Mouse (Mus musculus): ENCODE measurements around the gene Phactr2. TPM values are rescaled to one million over a fixed set of nuclear protein-coding genes. Genes with fewer than 3 reads are reported as not detected.
A peak's percentile ranks its signal among the peaks of the same experiment; 100 is the strongest.

Gene Phactr2
- polyA plus RNA-seq, 1 experiment from 2014 or later: 13.2 TPM

DNA sequence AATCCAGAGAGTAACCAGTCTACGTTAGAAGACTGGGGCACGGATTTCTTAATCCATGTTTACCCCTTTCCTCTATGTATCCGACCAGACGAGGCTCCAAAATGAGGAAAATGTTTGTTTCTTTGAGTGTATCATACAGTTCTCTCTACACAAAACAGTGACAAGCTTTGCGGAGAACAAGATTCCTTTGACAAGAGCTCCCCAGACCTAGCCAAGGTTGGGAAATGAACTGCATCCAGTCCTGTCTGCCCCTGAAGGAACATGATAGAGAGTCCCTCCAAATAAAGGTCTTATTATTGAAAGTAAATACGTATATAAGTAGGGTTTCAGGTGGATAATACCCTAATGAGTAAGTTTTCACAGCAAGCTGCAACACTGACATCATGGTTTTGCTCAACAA, 199.1 kb downstream of the Phactr2 start:
- Histone ChIP-seq H3K4me2 (replicated peaks) (no peak overlapping the region), H3K36me3 (no peaks in the 10 kb centered on the region), H3K9ac (no peak overlapping the region), H3K4me3 (no peak overlapping the region), H3K9me3 (no peaks in the 10 kb centered on the region), H3K27ac (no peak overlapping the region), H3K27me3 (replicated peaks) (no peaks in the 10 kb centered on the region), H3K4me1 (0 out of 2 replicates have a peak, but pooled peaks cover 3% of the 10 kb centered on the region)
- ATAC-seq (ENCODE audit: low FRiP score, low read depth): no peak
- 94% methylated on average over 6 of the region's 6 CpGs for WGBS

DNA sequence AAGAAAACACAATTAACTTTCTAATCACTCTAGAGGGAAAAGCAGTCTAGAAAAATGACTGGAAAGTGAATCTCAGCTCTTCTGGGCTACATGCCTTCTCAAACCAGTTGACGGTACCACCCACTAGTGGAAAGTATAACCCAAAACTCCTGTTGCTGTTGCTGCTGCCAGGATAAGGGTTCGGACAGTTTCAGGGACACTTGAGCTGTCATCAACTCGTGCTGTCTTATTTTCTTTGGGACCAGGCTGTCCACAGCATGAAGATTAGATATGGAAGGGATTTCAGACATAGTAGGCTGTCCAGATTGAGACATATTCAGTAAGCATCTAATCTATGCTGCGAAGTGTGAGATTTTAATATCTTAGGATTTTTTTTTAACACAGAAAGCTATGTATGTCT, 199.5 kb downstream of the Phactr2 start:
- Histone ChIP-seq H3K9ac (no peak overlapping the region), H3K36me3 (no peaks in the 10 kb centered on the region)
- 91% methylated on average over 4 of the region's 4 CpGs for WGBS

DNA sequence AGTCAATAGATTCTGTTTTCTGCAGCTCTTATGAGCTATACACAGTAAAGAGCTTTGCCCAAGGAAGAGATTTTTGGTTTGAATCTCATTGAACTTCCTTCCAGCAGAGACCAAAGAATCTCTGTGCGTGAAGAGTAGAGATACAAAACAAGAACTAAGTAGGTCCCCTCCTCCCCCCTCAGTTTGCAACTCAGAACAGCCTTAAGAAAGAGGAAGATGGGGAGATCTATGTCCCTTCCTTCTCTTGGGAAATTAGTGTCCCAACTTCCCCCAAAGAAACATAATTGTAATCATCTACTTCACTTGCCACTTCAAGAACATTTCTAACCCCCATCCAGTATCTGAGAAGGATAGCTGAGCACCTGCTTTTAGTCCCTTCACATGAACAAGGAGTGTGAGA, 200.5 kb downstream of the Phactr2 start:
- Histone ChIP-seq H3K27me3 (replicated peaks) (no peaks in the 10 kb centered on the region), H3K9ac (no peak overlapping the region), H3K36me3 (no peaks in the 10 kb centered on the region), H3K4me1 (0 out of 2 replicates have a peak, but pooled peaks cover 3% of the 10 kb centered on the region), H3K27ac (no peak overlapping the region), H3K9me3 (no peaks in the 10 kb centered on the region), H3K4me3 (no peak overlapping the region), H3K4me2 (replicated peaks) (no peak overlapping the region)
- 95% methylated on average over 1 of the region's 1 CpGs for WGBS
- no peak for ATAC-seq (ENCODE audit: low FRiP score, low read depth)

More for the DNA sequence above, 199.5 kb downstream of the Phactr2 start:
- H3K4me2 ChIP-seq (replicated peaks): no peak overlapping the region
- no peaks in the 10 kb centered on the region for H3K27me3 ChIP-seq (replicated peaks)
- H3K4me1 ChIP-seq: 0 out of 2 replicates have a peak, but pooled peaks cover 3% of the 10 kb centered on the region
- no peaks in the 10 kb centered on the region for H3K9me3 ChIP-seq
- no peak overlapping the region for H3K4me3 ChIP-seq
- no peak overlapping the region for H3K27ac ChIP-seq
- ATAC-seq (ENCODE audit: low FRiP score, low read depth): no peak

DNA sequence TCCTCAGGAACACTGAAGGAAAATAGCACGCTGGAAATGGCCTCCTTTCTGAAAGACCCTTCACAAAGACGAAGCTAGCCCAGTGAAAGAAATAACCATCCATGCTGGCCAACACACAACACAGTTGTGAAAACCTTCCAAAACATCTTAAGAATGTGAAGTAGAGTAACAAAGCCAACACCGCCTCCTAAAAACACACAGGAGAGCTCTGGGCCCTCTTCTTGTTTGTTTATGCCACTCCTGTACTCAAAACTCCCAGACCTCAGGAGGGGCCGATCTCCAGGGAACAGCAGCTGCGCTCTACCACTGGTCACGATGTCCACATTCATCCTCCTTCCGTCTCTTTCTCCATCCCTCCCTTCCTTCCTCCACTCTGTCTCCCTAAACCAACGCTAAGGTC, 202.5 kb downstream of the Phactr2 start:
- no peaks in the 10 kb centered on the region for H3K9me3 ChIP-seq
- no peak overlapping the region for H3K4me2 ChIP-seq (replicated peaks)
- H3K27me3 ChIP-seq (replicated peaks): no peaks in the 10 kb centered on the region
- no peak for ATAC-seq (ENCODE audit: low FRiP score, low read depth)
- no peak overlapping the region for H3K4me3 ChIP-seq
- H3K36me3 ChIP-seq: no peaks in the 10 kb centered on the region
- WGBS: 90% methylated on average over 8 of the region's 8 CpGs
- no peak overlapping the region for H3K27ac ChIP-seq
- H3K9ac ChIP-seq: no peak overlapping the region
- H3K4me1 ChIP-seq: 0 out of 2 replicates have a peak, but pooled peaks cover 3% of the 10 kb centered on the region

DNA sequence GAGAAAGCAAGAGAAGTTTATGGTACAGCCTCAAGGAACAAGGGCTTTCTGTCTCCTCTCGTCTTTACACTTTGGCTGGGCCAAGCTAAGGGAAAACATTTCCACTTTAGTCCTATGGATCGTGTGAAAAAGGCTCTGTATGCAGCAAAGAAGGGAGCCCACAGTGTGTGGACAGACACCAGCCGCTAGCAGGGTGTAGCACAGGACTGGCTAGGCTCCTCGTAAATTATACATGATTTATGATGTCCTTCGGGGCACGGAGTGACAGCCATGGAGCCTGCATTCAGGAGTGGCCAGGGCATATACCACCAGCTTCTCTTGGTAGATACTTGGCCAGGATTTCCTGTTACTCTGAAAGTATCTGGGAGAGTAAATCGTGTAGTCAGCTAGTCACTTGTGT, 203.1 kb downstream of the Phactr2 start:
- H3K27me3 ChIP-seq (replicated peaks): no peaks in the 10 kb centered on the region
- H3K4me1 ChIP-seq: 0 out of 2 replicates have a peak, but pooled peaks cover 3% of the 10 kb centered on the region
- H3K27ac ChIP-seq: no peak overlapping the region
- no peaks in the 10 kb centered on the region for H3K9me3 ChIP-seq
- no peak overlapping the region for H3K9ac ChIP-seq
- no peak overlapping the region for H3K4me3 ChIP-seq
- 54% methylated on average over 7 of the region's 7 CpGs for WGBS
- no peaks in the 10 kb centered on the region for H3K36me3 ChIP-seq
- peak; percentile 33; the same call in 1 of the 2 replicates for ATAC-seq (ENCODE audit: low FRiP score, low read depth)
- no peak overlapping the region for H3K4me2 ChIP-seq (replicated peaks)

DNA sequence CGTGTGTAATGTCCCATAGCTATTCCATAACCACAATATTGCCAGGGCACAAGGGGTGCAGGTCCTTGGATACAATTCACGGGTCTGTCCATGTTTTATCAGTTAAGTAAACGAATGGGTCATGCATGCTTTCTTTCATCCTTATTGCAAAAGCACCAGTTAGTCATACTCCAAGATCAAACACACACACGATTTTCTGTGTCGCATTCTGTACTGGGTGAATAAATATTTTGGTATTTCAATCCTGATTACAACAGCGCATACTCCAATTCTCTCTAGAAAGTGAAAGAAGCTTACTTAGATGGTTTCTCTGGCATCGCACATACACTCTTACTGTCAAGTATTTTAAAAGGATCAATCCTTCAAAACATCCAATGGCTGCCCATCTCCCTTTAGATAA, 203.9 kb downstream of the Phactr2 start:
- Histone ChIP-seq H3K4me3 (no peak overlapping the region), H3K9ac (no peak overlapping the region), H3K27me3 (replicated peaks) (no peaks in the 10 kb centered on the region), H3K4me1 (0 out of 2 replicates have a peak, but pooled peaks cover 3% of the 10 kb centered on the region), H3K9me3 (no peaks in the 10 kb centered on the region), H3K4me2 (replicated peaks) (no peak overlapping the region), H3K27ac (no peak overlapping the region), H3K36me3 (no peaks in the 10 kb centered on the region)
- WGBS: 92% methylated on average over 7 of the region's 7 CpGs
- no peak for ATAC-seq (ENCODE audit: low FRiP score, low read depth)

DNA sequence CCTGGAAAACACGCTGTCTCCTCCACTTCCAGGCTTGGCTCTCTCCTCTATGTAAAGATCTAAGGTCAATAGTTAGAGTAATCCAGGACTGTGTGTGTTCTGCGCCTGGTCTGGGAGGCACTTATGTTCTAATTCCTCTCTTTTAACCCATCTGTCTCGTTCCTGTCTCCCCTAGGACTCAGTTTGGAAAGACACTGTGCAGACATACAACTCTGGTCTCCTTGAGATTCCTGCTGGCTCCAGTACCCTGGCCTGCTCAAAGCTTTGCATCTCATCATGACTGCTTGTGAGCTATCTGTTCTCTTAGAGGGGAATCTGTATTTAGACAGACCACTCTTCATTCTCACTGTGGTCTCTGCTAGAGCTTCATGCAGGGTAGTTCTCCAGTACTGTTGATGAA, 215.0 kb downstream of the Phactr2 start:
- H3K4me2 ChIP-seq (replicated peaks): no peak overlapping the region
- H3K27ac ChIP-seq: no peak overlapping the region
- no peak overlapping the region for H3K4me3 ChIP-seq
- ATAC-seq (ENCODE audit: low FRiP score, low read depth): no peak
- no peaks in the 10 kb centered on the region for H3K36me3 ChIP-seq
- no peaks in the 10 kb centered on the region for H3K4me1 ChIP-seq
- no peaks in the 10 kb centered on the region for H3K27me3 ChIP-seq (replicated peaks)
- H3K9me3 ChIP-seq: no peaks in the 10 kb centered on the region
- 92% methylated on average over 3 of the region's 3 CpGs for WGBS
- no peak overlapping the region for H3K9ac ChIP-seq

DNA sequence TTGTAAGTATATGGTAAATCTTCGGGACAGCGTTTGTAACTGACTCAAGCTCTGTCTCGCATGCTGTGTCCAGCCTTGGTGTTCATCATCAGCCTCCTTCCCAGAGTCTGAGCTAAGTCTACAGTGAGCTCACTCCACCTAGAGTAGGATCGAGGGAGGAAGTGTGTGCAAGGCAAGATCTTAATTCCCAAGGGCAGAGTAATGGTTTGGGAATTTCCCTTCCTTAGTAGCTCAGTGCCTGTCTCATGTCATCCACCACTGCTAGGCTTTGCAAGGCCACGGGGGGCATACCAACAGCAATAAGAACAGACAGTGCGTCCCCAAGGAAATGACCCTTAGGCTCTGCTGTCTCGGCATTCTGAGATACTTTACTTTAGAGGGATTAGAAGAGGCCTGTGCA, 218.0 kb downstream of the Phactr2 start:
- Histone ChIP-seq H3K36me3 (peaks cover 5% of the 10 kb centered on the region; the same call in 1 of the 2 replicates), H3K4me2 (replicated peaks) (no peak overlapping the region), H3K4me3 (no peak overlapping the region), H3K9me3 (no peaks in the 10 kb centered on the region), H3K27me3 (replicated peaks) (no peaks in the 10 kb centered on the region), H3K27ac (no peak overlapping the region), H3K4me1 (no peaks in the 10 kb centered on the region), H3K9ac (no peak overlapping the region)
- 76% methylated on average over 7 of the region's 7 CpGs for WGBS
- no peak for ATAC-seq (ENCODE audit: low FRiP score, low read depth)

DNA sequence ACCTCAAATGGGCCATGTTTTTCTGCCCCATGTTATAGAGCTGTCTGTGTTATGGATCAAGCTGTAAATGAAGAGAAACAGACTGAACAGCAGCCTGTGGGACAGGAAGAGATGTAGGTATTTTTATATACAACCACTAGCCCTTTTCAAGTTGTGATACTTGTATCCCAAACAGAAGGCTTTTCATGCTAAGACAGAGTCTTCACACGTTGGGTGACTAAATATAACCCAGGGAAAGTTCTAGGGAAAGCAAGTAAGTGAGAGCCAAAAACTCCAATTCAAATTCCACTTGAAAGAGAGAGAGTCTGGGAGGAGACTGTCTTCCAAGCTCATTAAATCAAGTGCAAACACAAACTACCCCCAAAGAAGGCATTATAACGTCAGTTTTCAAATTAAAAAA, 223.9 kb downstream of the Phactr2 start:
- Histone ChIP-seq H3K4me1 (no peaks in the 10 kb centered on the region), H3K27me3 (replicated peaks) (no peaks in the 10 kb centered on the region), H3K4me2 (replicated peaks) (no peak overlapping the region), H3K9ac (no peak overlapping the region), H3K36me3 (peaks cover 13% of the 10 kb centered on the region), H3K27ac (no peak overlapping the region), H3K4me3 (no peak overlapping the region), H3K9me3 (no peaks in the 10 kb centered on the region)
- no peak for ATAC-seq (ENCODE audit: low FRiP score, low read depth)
- 70% methylated on average over 2 of the region's 2 CpGs for WGBS

DNA sequence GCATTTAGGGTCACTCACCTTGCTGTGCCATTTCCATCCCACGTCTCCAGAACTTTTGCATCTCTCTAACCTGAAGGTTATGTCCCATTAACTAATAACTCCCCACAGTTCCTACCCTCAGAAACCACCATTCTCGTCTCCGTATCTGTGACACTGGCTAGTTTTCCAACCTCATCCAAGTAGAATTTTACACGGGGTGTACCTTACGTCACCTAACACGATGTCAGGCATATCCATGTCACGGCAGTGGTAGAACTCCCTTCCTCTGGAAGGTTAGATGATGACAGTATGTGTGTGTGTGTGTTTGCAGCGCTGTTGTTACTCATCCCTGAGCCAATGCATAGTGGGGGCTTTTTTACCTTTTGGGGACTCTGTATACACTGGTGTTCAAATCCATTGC, 225.1 kb downstream of the Phactr2 start:
- WGBS: 93% methylated on average over 8 of the region's 8 CpGs
- no peak for ATAC-seq (ENCODE audit: low FRiP score, low read depth)
- no peak overlapping the region for H3K27ac ChIP-seq
- H3K9ac ChIP-seq: no peak overlapping the region
- H3K27me3 ChIP-seq (replicated peaks): no peaks in the 10 kb centered on the region
- H3K4me1 ChIP-seq: no peaks in the 10 kb centered on the region
- no peaks in the 10 kb centered on the region for H3K9me3 ChIP-seq
- peaks cover 15% of the 10 kb centered on the region for H3K36me3 ChIP-seq
- H3K4me3 ChIP-seq: no peak overlapping the region
- H3K4me2 ChIP-seq (replicated peaks): no peak overlapping the region

DNA sequence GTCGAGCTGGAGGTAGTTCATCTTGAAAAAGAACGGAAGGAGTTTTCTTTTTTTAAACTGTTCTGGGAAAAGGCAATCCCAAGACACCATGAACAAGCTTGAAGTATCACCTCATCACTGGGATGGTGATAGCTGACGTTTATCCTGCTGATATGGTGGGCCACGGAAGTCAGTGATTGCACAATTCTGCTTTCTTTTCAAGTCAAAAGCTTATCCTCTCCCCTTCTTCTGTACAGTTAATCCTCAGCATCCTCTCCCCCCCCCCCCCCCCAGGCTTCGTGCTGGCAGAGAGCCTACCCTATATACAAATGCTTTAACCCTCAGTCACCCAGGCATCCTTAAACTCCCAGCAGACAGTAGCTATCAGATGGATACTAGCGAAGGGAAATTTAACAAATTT, 228.5 kb downstream of the Phactr2 start:
- H3K9ac ChIP-seq: no peak overlapping the region
- H3K27me3 ChIP-seq (replicated peaks): no peaks in the 10 kb centered on the region
- no peak overlapping the region for H3K4me2 ChIP-seq (replicated peaks)
- 78% methylated on average over 6 of the region's 6 CpGs for WGBS
- no peak for ATAC-seq (ENCODE audit: low FRiP score, low read depth)
- no peak overlapping the region for H3K27ac ChIP-seq
- H3K4me1 ChIP-seq: no peaks in the 10 kb centered on the region
- H3K4me3 ChIP-seq: no peak overlapping the region
- H3K36me3 ChIP-seq: peaks cover 10% of the 10 kb centered on the region; the same call in 1 of the 2 replicates
- no peaks in the 10 kb centered on the region for H3K9me3 ChIP-seq

DNA sequence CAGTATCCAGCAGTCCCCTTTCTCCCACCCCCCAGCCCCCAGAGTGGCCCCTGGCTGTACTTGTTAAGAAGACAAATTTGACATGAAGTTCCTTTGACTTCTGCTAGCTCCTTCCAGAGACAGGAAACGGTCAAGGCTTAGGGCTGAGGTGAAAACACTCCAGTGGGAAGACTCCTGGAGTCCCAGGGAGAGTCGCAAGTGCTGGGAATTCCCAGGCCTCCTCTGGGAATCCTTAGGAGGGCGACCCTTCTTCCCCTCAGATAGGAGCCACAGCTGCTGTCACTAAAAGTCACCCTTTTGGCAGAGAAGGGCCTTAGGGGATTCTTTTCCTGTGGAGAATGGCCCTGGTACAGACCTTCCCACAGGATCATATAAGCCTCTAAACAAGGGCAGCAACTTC, 230.0 kb downstream of the Phactr2 start:
- ATAC-seq (ENCODE audit: low FRiP score, low read depth): no peak
- Histone ChIP-seq H3K9me3 (no peaks in the 10 kb centered on the region), H3K4me2 (replicated peaks) (no peak overlapping the region), H3K36me3 (peaks cover 10% of the 10 kb centered on the region; the same call in 1 of the 2 replicates), H3K4me3 (no peak overlapping the region), H3K9ac (no peak overlapping the region), H3K27ac (no peak overlapping the region), H3K4me1 (no peaks in the 10 kb centered on the region), H3K27me3 (replicated peaks) (no peaks in the 10 kb centered on the region)
- WGBS: 41% methylated on average over 3 of the region's 3 CpGs

DNA sequence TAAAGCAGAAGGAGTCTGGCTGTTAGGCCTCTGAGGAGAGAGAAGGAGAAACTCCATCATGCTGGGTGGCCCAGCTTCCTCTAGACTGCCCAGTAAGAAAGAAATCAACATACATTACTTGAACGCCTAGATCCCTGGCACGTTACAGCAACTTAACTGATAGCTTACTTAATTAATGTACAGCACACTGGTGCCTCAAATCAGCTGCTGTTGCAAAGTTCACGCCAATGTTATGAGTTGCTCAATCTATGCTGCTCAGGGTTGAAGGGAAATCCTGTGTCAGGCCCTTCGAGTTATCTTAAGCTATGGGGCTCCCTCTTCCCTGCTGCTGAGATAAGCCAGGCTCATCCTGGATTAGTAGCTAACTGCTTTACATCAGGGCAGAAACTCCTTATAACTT, 233.8 kb downstream of the Phactr2 start:
- Histone ChIP-seq H3K4me2 (replicated peaks) (no peak overlapping the region), H3K36me3 (peaks cover 8% of the 10 kb centered on the region; the same call in 1 of the 2 replicates), H3K9ac (no peak overlapping the region), H3K4me3 (no peak overlapping the region), H3K27me3 (replicated peaks) (no peaks in the 10 kb centered on the region), H3K4me1 (no peaks in the 10 kb centered on the region), H3K27ac (no peak overlapping the region), H3K9me3 (no peaks in the 10 kb centered on the region)
- WGBS: 90% methylated on average over 4 of the region's 4 CpGs
- ATAC-seq (ENCODE audit: low FRiP score, low read depth): no peak
